Mouse (Mus musculus) cerebellum, adult (tissue): Measurements from ENCODE around the gene Cenpf.
A peak's percentile ranks its signal among the peaks of the same experiment; 100 is the strongest.
"Not testable (repeated sequence)": the region's sequence is repeated elsewhere in the genome, so short reads cannot be mapped to it uniquely, and the experiment has no call there.

Experiments used
- ATAC-seq: cut with Nextera tagmentation; 2 replicates; pipeline ENCODE4 v1.9.2; 2017; ENCODE audit warnings: mild to moderate bottlenecking, moderate library complexity, mixed read lengths; ENCODE audit not compliant: insufficient number of reproducible peaks, low FRiP score, low TSS enrichment

Cenpf gene

GRCm38 (mm10) chr1:189698416-189698815, 10.5 kb upstream of the Cenpf start:
- no peak for ATAC-seq

GRCm38 (mm10) chr1:189695321-189695720, 7.4 kb upstream of the Cenpf start:
- ATAC-seq, result no peak

GRCm38 (mm10) chr1:189694391-189694790, 6.5 kb upstream of the Cenpf start:
- ATAC-seq, result no peak

- not testable (repeated sequence) for ATAC-seq
These were observed 4.6 kb upstream of the Cenpf start for GRCm38 (mm10) chr1:189692442-189692841.

GRCm38 (mm10) chr1:189689050-189689833, 1.4 kb upstream of the Cenpf start:
- ATAC-seq, result no peak

DNA sequence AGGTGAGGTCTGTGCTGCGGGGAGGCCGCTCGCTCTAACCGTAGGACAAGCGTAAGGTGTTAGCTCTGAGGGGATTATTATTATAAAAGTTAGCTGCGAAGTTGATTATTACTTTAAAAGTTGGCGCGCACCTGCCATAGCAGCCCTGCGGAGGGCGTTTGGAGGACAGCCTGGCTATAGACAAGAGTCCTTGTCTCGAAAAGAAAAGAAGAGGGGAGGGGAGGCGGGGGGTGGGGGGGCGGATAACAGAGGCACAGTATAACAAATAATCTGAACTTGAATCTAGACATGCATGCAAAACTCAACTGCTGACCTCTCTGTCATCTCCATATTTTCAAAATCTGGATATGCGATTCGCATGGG, 483 bp upstream of the Cenpf start:
- ATAC-seq, result no peak

DNA sequence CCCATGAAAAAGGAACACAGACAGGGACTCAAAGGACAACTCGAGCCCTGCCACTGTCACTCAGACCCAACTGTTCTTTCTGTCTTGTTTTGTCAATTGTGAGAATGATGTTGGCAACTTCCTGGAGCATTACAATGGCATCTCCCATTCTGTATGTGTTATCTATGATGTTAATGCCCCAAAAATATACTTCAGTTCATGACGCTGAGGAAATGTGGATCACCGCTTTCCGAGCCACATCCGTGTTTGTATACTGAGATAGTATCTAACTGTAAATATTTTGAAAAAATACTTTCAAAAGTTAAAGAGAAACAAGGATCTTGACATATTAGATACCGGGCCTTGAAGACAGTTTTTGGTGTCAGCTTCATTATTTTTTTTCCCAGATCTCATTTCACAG, 1.9 kb downstream of the Cenpf start:
- ATAC-seq, result no peak

DNA sequence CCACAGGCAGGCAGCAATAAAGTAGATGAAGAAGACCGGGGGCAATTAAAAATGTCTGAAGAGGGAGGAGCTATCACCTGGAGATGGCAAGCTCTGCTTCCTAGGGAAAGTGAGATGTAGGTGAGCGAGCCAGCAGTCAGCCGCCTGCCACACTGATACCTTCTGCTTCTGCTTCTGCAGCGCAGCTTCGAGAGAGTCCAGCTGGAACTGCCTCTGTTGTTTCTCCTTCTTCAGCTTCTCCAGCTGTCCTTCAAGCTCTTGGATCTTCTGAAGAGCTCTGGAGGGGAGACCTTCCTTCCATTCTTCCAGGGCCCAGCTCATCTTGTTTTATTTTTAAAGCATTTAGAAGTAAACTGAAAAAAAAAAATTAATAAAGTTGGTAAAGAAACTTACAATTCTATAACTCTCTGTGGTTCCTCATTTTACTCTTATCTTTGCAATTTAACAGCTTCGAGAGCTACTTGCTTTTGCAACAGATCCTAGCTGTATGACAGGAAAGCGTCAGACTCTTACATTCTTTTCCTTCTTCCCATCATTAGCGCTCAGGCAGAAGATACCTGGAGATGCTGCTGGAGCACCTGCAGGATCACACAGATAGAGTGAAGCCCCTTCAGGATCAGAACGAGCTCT, 3.0 kb downstream of the Cenpf start:
- no peak for ATAC-seq

GRCm38 (mm10) chr1:189679555-189679954, 8.3 kb downstream of the Cenpf start:
- peak; percentile 93 for ATAC-seq

- ATAC-seq, result no peak
These were observed 11.9 kb downstream of the Cenpf start for GRCm38 (mm10) chr1:189675953-189676352.

- ATAC-seq, result no peak
These were observed 12.5 kb downstream of the Cenpf start for GRCm38 (mm10) chr1:189675421-189675820.

DNA sequence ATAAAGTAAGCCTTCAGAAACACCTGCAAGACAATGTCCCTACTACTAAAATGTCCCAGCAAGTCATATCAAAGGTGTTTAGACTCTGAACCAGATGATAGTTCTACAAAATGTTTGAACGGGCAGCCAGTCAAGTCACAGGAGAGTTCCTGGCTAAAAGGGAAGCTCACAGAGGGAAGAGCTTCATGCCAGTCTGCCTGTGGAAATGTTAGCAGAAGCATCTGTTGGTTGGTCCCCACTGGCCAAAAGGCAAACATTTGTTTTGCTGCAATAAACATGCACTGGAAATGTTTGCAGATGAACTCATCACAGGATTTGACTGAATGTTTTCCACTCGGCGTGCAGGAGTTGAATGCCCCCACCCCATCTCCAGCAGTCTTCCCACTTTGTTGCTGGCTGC, 21.9 kb downstream of the Cenpf start:
- ATAC-seq, result no peak

DNA sequence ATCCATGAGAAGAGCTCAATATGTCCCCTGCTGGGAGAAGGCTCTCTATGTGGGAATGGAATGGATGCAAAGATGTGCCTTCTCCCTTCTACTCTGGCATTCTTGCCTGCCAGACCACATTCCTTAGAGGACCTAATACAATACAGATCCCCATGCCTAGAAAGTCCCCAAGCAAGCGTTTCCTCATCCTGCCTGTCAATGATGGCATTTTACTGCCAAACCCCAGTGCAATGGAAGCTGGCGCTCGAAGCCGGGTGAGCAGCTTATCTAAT, 23.1 kb downstream of the Cenpf start:
- no peak for ATAC-seq

GRCm38 (mm10) chr1:189664061-189664872, 23.6 kb downstream of the Cenpf start:
- no peak for ATAC-seq

DNA sequence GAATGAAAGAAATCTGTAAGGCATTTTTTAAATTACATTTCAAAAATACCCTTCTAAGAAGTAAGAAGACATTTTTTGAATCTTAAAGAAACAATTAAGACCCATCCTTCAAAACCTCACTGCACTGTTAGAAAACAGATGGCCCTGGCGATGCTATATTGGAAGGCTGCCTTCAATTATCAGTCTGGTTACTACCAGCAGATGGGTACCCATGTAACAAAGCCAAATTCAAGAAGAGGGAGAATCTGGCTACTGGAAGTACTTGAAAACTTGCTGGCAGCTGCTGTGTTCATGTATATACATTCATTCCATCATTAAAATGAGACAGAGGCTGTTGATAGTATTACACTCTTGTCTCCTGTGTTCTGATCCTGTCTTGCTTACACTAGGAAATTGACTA, 24.4 kb downstream of the Cenpf start:
- ATAC-seq, result peak; percentile 77

DNA sequence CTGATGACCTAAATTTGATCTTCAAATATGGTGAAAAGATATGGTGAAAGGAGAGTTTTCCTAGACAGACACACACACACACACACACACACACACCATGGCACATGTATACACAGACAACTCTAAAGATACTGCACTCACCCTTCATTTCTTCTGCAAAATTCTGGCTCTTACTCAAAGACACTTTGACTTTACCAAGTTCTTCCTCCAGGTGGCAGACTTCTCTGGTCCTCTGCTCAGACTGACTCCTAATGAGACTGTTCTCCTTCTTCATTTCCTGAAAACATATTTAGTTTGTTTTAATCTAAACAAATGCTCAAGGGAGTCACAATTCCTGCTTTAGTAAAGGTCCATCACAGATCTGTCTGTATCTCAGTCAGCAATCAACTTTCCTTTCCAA, 26.0 kb downstream of the Cenpf start:
- ATAC-seq, result no peak

DNA sequence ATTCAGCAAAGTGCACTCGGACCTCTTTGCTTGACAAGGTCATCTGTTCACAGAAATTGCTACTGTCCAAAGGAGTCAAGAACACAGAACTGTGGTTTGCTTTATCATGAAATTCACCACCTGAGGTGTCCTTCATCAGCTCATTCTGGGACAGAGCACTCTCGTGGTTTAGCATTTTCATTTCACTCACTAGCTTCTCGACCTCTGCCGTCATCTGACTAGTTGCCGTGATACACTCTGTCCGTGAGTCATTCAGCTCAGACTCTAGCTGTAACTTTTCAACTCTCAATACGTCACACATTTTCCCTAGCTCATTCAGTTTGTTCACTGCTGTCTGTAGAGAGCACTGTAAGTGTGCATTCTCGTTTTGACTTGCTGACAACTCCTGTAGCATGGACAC, 30.5 kb downstream of the Cenpf start:
- ATAC-seq, result no peak

DNA sequence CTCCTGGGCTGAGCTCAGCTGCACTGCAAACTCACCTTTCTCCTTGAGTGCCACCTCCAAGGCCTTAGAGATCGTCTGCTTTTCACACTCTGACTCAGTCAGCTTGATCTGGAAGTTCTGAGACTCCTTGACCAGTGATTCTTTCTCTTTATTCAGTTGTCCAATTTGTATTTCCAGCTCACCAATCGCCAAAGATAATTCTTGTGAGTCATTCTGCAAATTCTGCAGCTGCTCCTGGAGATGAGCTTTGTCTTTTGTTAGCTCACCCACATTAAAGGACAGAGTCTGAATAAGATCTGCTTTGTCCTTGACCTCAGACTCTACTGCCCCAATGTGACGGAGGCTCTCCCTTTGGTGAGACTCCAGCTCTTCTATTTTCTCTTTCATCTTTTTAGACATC, 34.1 kb downstream of the Cenpf start:
- ATAC-seq, result no peak

GRCm38 (mm10) chr1:189646597-189646996, 41.3 kb downstream of the Cenpf start:
- no peak for ATAC-seq

- ATAC-seq, result no peak
These were observed 42.5 kb downstream of the Cenpf start for GRCm38 (mm10) chr1:189645371-189645770.

GRCm38 (mm10) chr1:189644700-189645345, 43.1 kb downstream of the Cenpf start:
- ATAC-seq, result no peak
